Mouse (Mus musculus) cerebellum, postnatal 4 days (tissue): ENCODE measurements around the gene Surf2.

ENCODE experiments used
- DNase-seq, 2 experiments: peaks; one replicate each; pipeline ENCODE4 v3.0.0; 2022; ENCODE audit warnings: low spot score in 2 of 2, mixed read lengths in 1 of 2

Surf2 gene

DNA sequence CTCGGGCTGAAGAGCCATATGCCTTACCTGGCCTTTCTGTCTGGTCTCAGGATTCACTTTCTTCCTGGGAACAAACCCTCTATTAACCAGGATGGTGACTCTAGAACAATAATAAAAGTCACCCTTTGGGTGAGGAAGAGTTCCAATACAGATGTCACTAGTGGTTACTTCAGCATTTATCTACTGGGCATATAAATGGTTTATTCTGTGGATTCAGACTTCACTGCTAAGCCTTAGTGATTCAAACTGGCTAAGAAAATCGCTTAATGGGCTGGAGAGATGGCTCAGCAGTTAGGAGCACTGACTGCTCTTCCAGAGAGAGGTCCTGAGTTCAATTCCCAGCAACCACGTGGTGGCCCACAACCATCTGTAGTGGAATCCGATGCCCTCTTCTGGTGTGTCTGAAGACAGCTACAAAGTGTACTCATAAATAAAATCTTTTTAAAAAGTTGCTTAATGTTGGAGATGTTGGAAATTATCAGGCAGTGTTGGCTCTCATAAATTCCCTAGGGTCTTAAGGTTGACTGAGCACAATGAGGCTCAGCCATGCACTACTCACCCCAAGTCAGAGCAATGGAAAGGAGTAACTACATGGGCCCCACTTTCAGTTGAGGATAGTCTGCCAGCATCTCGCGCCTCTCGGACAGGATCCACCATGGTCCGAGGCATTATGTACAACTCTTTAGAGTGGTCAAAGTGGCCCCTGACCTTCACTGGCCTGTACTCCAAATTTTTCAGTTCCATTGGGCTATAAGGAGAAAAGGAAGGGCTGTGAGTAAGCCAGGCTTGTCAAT lies 1.8 kb upstream of the Surf2 start:
- DNase-seq = no peak

DNA sequence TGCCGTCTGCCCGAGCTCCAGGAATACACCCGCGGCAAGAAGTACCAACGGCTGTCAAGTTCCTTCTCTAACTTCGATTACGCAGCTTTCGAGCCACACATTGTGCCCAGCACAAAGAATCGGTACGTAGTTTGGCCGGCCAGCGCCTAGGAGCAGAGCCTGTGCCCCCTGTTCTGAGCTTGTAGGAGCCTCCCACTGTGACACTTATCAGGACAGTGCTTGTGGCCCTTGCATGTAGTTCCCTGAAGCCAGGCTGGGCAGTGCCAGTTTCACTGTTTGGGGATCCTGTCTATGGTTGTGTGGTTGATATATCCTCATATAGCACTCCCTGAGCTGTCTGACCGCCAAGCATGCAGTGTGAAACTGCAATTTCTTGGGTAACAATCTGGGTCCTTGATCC lies 571 bp downstream of the Surf2 start:
- DNase-seq = no peak

DNA sequence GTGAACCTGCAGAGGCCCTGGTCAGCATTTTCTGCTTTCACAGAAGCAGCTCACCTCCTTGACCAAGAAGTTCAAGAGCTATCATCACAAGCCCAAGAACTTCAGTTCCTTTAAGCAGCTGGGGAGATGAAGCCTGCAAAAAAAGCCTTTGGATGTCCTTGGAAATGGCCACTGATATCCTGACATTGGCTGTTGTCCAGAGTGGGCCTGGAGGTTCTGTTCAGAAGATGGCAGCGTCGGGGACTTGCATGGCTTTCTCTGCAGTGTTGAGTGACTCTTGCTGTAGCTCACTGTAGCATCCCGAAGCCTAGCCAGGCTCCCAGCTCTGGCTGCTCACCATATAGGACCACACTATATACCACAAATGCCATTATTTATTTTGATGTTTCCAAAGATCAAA lies 3.5 kb downstream of the Surf2 start:
- DNase-seq = no peak

- no peak for DNase-seq
Measured at GRCm38 (mm10) chr2:26920190-26920855, 4.2 kb downstream of the Surf2 start.

GRCm38 (mm10) chr2:26921784-26922183 lies 5.6 kb downstream of the Surf2 start:
- DNase-seq = no peak

DNA sequence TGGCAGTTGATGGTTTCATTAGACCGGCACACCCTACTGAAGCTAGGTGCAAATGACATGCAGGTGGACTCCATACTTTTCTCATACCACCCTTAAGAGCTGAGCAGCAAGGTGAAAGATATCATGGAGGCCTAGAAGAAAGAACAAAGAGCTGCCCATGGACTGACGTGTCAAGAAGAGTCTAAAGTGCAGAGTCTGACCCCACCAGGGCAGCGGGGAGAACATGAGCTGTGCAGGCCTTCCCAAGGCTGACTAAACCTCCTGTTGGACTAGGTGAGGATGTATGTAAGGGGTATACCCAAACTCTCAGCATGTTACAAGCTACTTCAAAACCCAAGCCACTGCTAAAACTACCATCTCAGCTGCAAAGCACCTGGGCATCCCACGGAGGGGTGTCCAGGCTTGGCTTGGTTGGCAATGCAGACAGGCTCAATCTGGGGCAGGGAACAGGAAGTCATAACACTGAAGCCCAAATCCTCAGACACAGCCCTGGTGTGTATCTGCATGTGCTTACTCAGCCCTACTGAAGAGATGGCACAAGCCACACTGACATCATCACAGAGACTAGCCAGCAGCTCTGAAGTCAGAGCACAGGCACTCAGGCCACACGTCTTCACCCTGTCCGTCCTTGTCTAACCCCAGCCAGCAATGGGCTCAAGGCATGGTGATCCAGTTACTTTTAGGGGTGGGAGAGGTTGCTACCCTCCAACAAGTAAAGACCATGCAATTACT lies 11.7 kb downstream of the Surf2 start:
- DNase-seq = no peak

- DNase-seq = peak in 1 of 2 experiments; percentile 63
Measured at GRCm38 (mm10) chr2:26930390-26930789, 14.2 kb downstream of the Surf2 start.

GRCm38 (mm10) chr2:26932473-26933303 lies 16.5 kb downstream of the Surf2 start:
- peak in 1 of 2 experiments; percentile 41 for DNase-seq

DNA sequence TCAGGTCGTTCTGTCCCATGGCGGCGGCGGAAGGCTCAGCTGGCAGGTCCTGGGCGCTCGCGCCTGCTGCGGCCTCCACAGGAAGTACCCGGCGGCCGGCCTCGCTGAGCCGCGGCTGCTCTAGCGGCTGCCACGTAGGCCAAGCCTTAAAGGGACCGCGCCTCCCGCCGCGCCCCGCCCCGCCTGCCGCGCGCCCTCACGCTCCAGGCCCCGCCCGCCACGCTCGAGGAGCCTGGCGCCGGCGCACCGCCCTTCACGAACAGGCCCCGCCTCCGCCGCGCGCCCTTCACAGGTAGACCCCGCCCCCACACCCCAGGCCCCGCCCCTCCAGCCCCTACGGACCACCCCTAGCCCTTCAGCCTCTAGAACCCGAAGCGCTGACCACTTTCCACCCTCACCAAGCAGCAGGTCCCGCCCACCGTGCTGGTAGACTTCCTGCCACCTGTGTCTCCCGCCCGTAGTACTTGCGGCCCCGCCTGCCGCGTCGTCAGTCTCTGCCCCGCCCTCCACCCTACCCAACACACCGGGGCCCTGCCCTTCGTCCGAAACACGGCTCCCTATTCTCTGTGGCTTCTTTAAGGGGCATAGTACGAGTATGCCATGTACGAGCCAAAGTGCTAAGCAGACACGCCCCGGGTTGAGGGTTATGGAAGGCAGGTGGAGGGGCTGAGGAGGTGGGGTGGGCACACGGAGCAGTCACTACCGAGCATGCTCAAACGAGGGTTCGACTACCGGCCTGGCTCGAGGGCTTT lies 17.3 kb downstream of the Surf2 start, which contains the start of the genes Surf4 and Stkld1:
Gene Surf4 (minus strand): TSS at position 625 of the 752 bp plus-strand sequence.
Gene Stkld1 (plus strand): TSS at position 744 of the 752 bp plus-strand sequence.
- DNase-seq = peak; percentile 75 to 90

DNA sequence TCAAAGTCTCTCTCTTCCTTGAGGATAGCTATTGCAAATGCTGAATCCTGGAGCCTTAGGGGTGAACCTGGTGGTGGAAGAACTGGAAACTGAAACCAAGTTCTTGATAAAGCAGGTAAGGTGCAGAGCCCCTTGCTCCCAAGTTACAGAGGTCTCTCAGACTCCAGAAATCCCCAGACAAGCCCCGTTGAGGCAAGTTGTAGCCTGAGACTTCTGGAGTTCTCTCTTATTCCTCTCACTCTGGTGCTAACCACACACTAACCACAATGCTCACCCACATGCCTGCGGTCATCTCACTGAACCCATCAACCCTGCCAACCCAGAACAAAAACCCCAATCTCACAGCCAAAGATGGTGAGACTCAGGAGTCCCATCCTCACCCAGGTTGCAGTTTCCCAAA lies 19.1 kb downstream of the Surf2 start:
- no peak for DNase-seq

DNA sequence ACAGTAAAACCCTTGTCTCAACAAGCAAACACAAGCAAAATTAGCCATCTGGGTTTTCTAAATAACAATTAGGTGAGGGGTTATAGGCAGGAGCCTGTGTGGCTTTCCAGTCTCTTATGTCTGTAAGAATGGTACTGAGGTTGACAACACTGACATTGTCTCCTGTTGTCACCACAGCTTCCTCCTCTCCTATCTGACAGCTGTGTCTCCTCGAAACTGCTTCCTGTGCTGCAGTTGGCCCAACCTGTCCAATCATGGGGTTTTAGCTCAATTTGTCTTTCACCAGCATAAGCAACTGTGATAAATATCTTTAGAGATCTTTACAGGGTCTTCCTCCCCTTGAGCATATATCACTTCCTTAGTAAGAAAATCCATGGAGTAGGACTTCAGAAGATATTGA lies 20.3 kb downstream of the Surf2 start:
- DNase-seq = no peak

GRCm38 (mm10) chr2:26941539-26941938 lies 25.4 kb downstream of the Surf2 start:
- no peak for DNase-seq

DNA sequence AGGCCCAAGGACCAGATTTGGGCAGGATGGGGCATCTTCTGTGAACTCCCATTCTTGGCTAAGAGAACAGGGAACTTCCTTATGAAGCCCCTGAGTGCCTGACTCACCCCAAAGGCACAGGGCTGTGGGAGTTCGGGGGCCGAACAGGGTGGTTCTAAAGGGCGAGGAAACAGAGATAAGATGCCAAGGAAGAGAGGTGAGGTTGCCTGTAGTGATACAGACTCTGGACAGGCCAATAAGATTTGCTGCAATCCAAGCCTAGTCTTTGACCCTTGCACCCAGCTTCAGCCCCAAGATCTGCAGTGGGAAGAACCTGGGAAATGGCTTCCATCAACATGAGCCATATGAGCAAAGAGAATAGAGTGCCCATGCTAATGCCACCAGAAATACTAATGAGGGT lies 27.1 kb downstream of the Surf2 start:
- no peak for DNase-seq

DNA sequence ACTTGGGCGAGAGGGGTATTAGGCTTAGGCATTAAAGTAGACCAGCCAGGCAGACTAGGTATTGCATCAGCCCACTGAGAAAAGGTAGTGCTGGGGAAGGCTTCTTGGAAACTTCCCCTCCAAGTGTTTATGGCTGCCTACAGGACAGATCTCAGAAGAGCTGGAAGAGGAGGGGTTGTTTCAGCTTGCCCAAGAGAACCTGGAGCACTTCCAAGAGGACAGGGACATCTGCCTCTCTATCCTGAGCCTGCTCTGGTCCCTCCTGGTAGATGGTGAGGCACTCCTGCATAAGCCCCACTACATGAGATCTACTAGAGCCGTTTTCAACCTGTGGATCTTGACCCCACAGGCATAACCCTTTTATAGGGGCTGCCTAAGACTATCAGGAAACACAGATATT lies 34.2 kb downstream of the Surf2 start:
- DNase-seq = no peak

DNA sequence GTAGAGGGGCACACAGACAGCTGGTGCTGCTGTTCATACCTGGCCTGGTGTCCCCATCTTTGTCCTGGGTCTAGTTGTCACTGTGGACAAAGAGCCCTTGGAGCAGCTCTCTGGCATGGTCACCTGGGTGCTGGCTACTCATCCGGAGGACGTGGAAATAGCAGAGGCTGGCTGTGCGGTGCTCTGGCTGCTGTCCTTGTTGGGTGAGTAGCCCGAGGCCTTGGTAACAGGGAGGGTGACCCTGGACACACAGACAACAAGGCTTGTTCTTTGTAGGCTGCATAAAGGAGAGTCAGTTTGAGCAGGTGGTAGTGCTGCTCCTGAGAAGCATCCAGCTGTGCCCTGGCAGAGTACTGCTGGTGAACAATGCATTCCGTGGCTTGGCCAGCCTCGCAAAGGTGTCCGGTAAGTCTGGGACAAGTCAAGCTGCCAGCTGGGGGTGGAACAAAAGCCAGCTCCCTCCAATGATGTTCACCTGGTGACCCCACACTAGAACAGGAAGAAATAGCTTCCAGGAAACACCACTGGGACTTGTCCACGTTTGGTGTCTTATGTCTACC lies 35.3 kb downstream of the Surf2 start:
- DNase-seq = no peak

DNA sequence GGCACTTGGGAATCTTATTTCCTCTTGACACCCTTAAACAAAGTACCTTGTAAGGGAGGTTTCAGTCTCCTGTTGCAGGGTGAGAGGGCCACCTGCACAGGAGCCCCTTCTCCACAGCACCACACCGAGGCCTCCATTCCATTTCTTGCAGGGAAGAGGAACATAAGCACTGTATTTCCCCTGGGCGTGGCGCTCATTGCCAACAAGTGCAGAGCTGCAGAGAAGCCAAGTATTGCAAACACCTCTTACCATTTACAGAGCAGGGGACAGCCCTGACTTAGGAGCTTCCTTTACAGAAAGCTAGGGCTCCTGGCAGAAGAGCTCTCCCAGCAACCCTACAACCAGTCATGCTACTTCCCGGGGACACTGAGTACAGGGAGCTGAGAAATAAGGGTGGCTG lies 36.0 kb downstream of the Surf2 start:
- no peak for DNase-seq

GRCm38 (mm10) chr2:26952866-26953265 lies 36.7 kb downstream of the Surf2 start:
- no peak for DNase-seq

DNA sequence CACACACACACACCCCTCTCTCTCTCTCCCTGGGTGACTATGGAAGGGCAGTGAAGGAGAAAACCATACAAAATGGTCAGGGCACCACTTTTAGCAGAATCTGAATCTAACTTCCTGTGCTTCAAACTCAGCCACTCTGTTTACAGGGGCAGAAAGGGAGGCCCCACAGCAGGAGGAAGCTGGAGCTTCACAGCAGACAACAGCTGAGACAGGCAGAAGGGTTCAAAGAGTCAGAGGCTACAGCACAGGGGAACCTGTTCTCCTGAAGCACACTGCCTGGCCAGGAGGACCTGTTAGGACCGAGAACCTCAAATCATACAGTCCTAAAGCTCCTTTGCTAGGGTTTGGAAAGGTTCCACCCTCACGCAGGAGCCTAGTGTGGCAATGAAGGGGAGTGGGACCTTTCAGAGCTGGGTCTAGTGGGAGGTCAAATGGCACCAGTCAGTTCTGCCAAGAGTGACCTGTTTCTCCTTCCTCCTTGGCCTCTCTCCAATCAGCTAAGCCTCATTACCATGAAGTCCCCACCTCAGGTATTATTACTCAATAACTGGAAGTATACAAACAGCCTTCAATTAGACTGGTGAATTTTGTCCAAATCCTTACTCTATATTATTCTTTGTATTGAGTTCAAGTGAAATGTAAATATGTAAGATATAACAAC lies 38.7 kb downstream of the Surf2 start:
- no peak for DNase-seq

GRCm38 (mm10) chr2:26956811-26957487 lies 40.8 kb downstream of the Surf2 start:
- DNase-seq = no peak
